Mouse (Mus musculus) heart, adult 2 months (tissue): ENCODE data around the gene Lrrc25.

ENCODE experiments used
- CTCF ChIP-seq: fragments of 200-600 bp; IDR thresholded peaks from 2 replicates; pipeline ENCODE4 v1.8.1; 2022; ENCODE audit warnings: antibody characterized with exemption, mild to moderate bottlenecking, moderate library complexity
- EP300 ChIP-seq: fragments of 200-500 bp; IDR thresholded peaks from 2 replicates; pipeline ENCODE4 v1.6.1; 2011; ENCODE audit warnings: low read depth, low read length, control low read depth; ENCODE audit not compliant: insufficient read depth
- POLR2A ChIP-seq: fragments of 200-500 bp; IDR thresholded peaks from 2 replicates; pipeline ENCODE4 v1.6.1; 2011; ENCODE audit warnings: mild to moderate bottlenecking, low read depth, low read length, control low read depth; ENCODE audit not compliant: insufficient read depth

DNA sequence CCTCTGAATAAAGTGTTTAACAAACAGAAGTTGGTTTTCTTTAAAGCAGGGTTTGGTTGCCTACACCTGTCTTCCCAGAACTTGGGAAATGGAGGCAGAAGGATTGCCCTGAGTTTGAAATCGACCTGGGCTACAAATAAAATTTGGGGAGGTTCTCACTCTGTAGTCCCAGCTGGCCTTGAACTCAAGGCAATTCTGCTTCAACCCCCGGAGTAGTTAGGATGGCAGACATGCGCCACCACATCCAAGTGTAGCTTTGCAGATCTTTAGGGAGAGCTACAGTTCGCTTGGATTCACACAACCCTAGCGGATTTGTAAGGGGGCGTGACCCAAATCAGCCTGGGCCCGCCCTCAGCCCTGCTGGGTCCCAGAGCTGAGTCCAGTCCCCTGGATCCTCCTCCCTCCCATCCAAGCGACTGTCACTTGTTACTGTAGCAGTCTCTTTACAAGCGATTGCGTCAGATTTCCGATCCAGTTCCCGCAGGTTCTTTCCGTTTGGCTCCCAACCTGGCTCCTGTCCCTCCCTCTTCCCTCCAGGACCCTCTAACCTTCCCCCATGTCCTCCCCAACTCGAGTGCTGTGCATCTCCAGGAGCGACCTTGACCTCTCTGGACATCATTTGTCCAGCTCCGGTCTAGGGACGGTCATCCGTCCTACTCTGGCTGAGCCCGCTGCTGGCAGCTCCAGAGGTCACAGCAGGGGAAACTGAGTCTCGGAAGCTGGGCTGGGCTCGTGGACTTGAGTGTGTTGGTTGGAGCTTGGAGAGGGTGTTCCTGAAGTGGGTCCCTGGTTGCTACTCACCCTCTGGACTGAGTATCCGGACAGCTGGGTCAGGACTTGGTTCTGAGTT is 14.8 kb downstream of the Lrrc25 start:
- no peak for TF ChIP-seq POLR2A
- TF ChIP-seq CTCF = no peak
- no peak for TF ChIP-seq EP300
